In the genomic region with DNA sequence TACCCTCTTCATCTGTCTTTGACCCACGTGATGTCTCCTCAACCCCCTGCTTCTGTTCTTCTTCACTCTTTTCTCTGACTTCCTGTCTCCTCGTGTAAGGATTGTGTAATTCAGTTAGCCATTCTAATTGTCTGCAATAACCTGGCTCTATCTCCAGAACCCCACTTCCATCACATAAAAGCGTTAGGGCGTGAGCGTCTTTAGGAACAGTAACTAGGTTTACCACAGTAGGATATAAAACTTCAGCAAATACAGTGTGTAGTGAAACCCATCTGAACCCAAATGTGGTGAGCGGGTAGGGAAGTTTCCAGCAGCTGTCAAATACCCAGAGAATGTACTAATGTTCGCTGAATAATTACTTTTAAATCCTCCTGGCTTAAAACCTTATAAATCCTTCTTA, we compare ENCODE assay signal across 23 mouse cellular contexts.
DNase-seq lines count a peak whose midpoint lies in the region; ATAC-seq lines count a peak whose summit lies in the region.
"Had no signal": no experiment of that assay in that cellular context is flagged by ENCODE, and none has a peak within 500 bp of the region (broad histone marks: within the 10 kb centered on the region; RNA-seq: fewer than 3 reads in every experiment).

No protein-coding gene starts in this region.

- no peak overlapping the region for H3K27ac ChIP-seq in heart, embryonic 10.5 days
- no peak overlapping the region for H3K27ac ChIP-seq in intestine, embryonic 16.5 days (ENCODE audit: low read length)
- H3K27ac ChIP-seq: embryonic facial prominence, embryonic 10.5 days; embryonic facial prominence, embryonic 12.5 days; forebrain, embryonic 13.5 days; forebrain, embryonic 15.5 days had no signal

- peak; percentile 71 for ATAC-seq in granulocyte monocyte progenitor cell, adult 5-6 weeks (replicated peaks; ENCODE audit: poor library complexity, severe bottlenecking)
- ATAC-seq in megakaryocyte progenitor cell, adult 5-6 weeks (replicated peaks; ENCODE audit: poor library complexity), result peak; percentile 63
- ATAC-seq in intestine, embryonic 16.5 days, result no peak
- ATAC-seq: CD4-positive, CD25-positive, alpha-beta regulatory T cell, adult 4 months; forebrain, embryonic 13.5 days; forebrain, embryonic 15.5 days; forebrain, postnatal 0 days had no signal

- no peak overlapping the region for H3K9ac ChIP-seq in intestine, embryonic 16.5 days (ENCODE audit: low read depth, low read length)
- H3K9ac ChIP-seq: embryonic facial prominence, embryonic 12.5 days; forebrain, embryonic 13.5 days; forebrain, embryonic 15.5 days; forebrain, postnatal 0 days had no signal

- no peak overlapping the region for H3K4me2 ChIP-seq in intestine, embryonic 16.5 days (ENCODE audit: low read depth, low read length)
- H3K4me2 ChIP-seq: embryonic facial prominence, embryonic 12.5 days; forebrain, embryonic 13.5 days; forebrain, embryonic 15.5 days had no signal

- H3K36me3 ChIP-seq in heart, embryonic 10.5 days, result no peaks in the 10 kb centered on the region
- no peaks in the 10 kb centered on the region for H3K36me3 ChIP-seq in intestine, embryonic 16.5 days (ENCODE audit: control insufficient read depth, insufficient read depth, low read length)
- H3K36me3 ChIP-seq: embryonic facial prominence, embryonic 10.5 days; embryonic facial prominence, embryonic 12.5 days; forebrain, embryonic 15.5 days; G1E had no signal

- no peaks in the 10 kb centered on the region for H3K9me3 ChIP-seq in heart, embryonic 10.5 days
- H3K9me3 ChIP-seq in intestine, embryonic 16.5 days (ENCODE audit: control insufficient read depth, low read length), result no peaks in the 10 kb centered on the region
- H3K9me3 ChIP-seq: embryonic facial prominence, embryonic 10.5 days; embryonic facial prominence, embryonic 12.5 days; forebrain, embryonic 13.5 days; forebrain, embryonic 15.5 days; G1E had no signal

- no peak overlapping the region for H3K4me3 ChIP-seq in heart, embryonic 10.5 days
- H3K4me3 ChIP-seq in intestine, embryonic 16.5 days (ENCODE audit: low read length), result no peak overlapping the region
- H3K4me3 ChIP-seq: embryonic facial prominence, embryonic 10.5 days; embryonic facial prominence, embryonic 12.5 days; forebrain, embryonic 13.5 days; forebrain, embryonic 15.5 days had no signal

- DNase-seq in heart, embryonic 10.5 days (ENCODE audit: low spot score), result peak; percentile 38
- DNase-seq in heart, adult 9 months (ENCODE audit: low spot score in 2 of 2), result no peak
- DNase-seq in cerebellum, adult 9-10 months, result no peak
- DNase-seq: adrenal gland, adult 2 months; adrenal gland, postnatal 14 days; adrenal gland, postnatal 36 days; B cell, adult 2 months; cerebellum, adult 11-12 months; cerebellum, adult 2 months; cerebellum, adult 9-11 months; cerebellum, postnatal 14 days; cerebellum, postnatal 36 days; forebrain, postnatal 0 days had no signal

- no peaks in the 10 kb centered on the region for H3K4me1 ChIP-seq in heart, embryonic 10.5 days
- no peaks in the 10 kb centered on the region for H3K4me1 ChIP-seq in intestine, embryonic 16.5 days (ENCODE audit: control insufficient read depth, insufficient read depth, low read length)
- H3K4me1 ChIP-seq: forebrain, embryonic 13.5 days; forebrain, embryonic 15.5 days had no signal

- no peaks in the 10 kb centered on the region for H3K27me3 ChIP-seq in heart, embryonic 10.5 days (ENCODE audit: insufficient read depth, poor library complexity, severe bottlenecking)
- no peaks in the 10 kb centered on the region for H3K27me3 ChIP-seq in intestine, embryonic 16.5 days (replicated peaks; ENCODE audit: control insufficient read depth, insufficient read depth, low read length)
- H3K27me3 ChIP-seq: CH12.LX; embryonic facial prominence, embryonic 12.5 days; forebrain, embryonic 13.5 days; forebrain, embryonic 15.5 days had no signal

- WGBS in heart, embryonic 10.5 days, result 80% methylated on average over 7 of the region's 7 CpGs
- WGBS in intestine, embryonic 16.5 days, result 73% methylated on average over 7 of the region's 7 CpGs
